Mouse (Mus musculus) hematopoietic stem cell, adult 5-6 weeks (primary cell): ENCODE measurements at regions not wholly inside any gene's neighbourhood (a gene's known extent, or its start where the extent isn't known, plus 50 kb on each side); places are given as distances from the start of the nearest gene placed in this dataset.

Experiments
- ATAC-seq, 2 experiments: fragments of 125-278 bp in 1 of 2; replicated peaks in 1 of 2; 2 replicates each; pipeline ENCODE4 v1.8.0; 2016 to 2017; ENCODE audit warnings: inconsistent platforms in 2 of 2, mild to moderate bottlenecking in 2 of 2, moderate number of reproducible peaks in 2 of 2, low read depth in 1 of 2, moderate TSS enrichment in 1 of 2; ENCODE audit not compliant: low FRiP score in 2 of 2, poor library complexity in 2 of 2, severe bottlenecking in 2 of 2, insufficient read depth in 1 of 2, low TSS enrichment in 1 of 2

DNA sequence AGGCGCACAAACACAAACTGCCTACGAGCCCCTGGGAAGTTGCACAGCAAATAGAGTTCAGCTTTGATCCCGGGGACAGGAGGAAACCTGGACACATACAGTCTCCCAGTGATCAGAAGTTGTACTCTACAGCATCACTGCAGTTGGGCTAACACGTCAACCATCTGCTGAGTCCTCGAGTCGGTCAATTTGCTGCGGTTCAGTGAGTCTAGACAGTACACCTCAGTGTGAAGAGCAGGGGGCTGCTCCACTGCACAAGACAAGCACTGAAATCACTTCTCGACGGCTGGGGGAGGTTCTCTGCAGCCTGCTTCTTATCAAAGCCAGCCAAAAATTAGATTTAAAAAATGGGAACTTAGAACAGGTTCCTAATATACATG, 78.4 kb upstream of the Aco1 start:
- ATAC-seq: no peak

DNA sequence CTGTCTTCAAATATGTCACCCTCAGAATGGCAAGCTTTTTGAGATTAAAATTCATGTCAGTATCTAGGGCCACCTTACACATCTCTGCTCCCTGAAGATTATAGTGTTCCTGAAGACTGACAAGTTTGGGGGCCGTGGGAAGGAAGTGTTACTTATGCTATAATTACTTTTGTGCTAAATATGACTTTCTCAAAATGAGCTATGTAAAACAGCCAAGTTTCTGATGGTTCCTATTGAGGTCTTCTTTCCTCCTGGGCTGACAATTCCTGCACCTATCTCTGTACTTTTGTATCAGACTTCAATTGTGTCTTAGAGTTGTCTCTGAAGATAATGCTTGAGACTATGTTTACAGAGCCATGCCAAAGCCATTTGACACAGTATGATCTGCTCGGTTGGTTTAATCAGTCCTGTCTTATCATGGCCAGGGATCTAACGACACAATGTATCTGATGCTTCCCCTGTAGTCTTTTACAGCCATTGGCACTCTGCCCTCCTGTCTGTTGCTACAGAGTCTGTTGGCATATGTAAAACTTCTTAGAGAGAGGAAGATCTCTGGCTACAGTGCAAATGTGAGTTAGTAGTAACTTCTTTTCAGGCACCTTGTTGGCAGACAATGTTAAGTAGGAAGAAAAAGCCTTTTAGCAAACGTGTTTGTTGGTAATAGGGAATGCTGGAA, 71.8 kb upstream of the Aco1 start:
- ATAC-seq: no peak

DNA sequence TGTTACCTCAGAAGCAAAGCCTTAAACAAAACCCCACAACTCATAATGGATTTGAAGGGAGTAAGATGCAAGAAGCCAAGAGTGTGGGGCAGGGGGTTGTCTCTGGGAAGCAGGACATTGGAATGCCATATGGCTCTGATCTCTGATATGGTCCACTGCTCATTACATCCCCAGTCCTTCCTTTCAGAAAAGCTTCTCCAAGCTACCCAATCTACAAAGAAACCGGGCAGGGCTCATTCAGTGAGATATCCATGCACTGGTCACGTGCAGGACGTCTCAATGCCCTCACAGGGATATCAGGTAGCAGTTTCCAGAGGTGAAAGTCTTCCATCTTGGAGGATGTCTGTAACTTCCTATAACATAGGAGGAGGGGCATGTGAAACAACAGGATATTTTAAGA, 61.8 kb upstream of the Aco1 start:
- ATAC-seq: no peak

DNA sequence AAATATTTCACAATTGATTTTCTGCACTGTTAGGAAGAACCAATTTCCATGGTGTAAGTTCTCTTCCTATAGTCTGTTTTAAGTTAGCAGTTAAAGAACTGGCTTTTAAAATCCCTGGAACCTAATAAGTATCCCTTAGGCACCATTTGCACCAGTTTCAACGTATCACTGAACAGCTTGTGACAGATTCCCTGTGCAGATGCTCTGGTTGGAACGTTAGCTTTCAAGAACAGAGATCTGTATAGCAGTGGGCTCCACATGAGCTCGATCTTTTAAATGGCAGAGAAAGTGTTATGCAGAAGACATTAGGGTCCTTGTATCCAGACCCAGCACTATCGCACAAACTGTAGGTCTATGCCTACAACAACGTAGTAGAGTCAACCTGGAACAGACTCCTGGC, 52.6 kb upstream of the Aco1 start:
- no peak for ATAC-seq
